Mouse (Mus musculus) MEL (cell line): ENCODE measurements at regions not wholly inside any gene's neighbourhood (a gene's known extent, or its start where the extent isn't known, plus 50 kb on each side); places are given as distances from the start of the nearest gene placed in this dataset.

Source experiments
- DNase-seq: peaks from one replicate; pipeline ENCODE4 v3.0.0; 2011; ENCODE audit warnings: low read depth, low spot score
- H3K27ac ChIP-seq: 2 replicates; pipeline ENCODE4 v1.5.1; 2012; ENCODE audit warnings: low read depth, mild to moderate bottlenecking, control low read depth, low read length, moderate library complexity; ENCODE audit not compliant: control insufficient read depth
- H3K27me3 ChIP-seq, 2 experiments: fragments of 150-350 bp in 1 of 2; sonication (generic) in 1 of 2; 2 replicates each; pipeline ENCODE4 v1.6.1; 2012; ENCODE audit warnings: low read length in 2 of 2, mild to moderate bottlenecking in 2 of 2, improper control_type of control experiment in 1 of 2, moderate library complexity in 1 of 2; ENCODE audit not compliant: insufficient read depth in 2 of 2, control insufficient read depth in 1 of 2
- H3K36me3 ChIP-seq, 2 experiments: 2 replicates each; pipeline ENCODE4 v1.6.1; 2012 to 2014; ENCODE audit warnings: low read length in 2 of 2, improper control_type of control experiment in 1 of 2, inconsistent platforms in 1 of 2, mild to moderate bottlenecking in 1 of 2; ENCODE audit not compliant: insufficient read depth in 2 of 2, control insufficient read depth in 1 of 2
- H3K4me1 ChIP-seq, 2 experiments: fragments of 150-350 bp in 1 of 2; sonication (generic) in 1 of 2; 2 replicates each; pipeline ENCODE4 v1.6.1; 2012; ENCODE audit warnings: low read length in 2 of 2, improper control_type of control experiment in 1 of 2, mild to moderate bottlenecking in 1 of 2; ENCODE audit not compliant: insufficient read depth in 2 of 2, control insufficient read depth in 1 of 2
- H3K4me3 ChIP-seq, 2 experiments: fragments of 150-350 bp in 1 of 2; sonication (generic) in 1 of 2; 2 replicates each; pipeline ENCODE4 v1.5.1; 2012; ENCODE audit warnings: low read depth in 2 of 2, low read length in 2 of 2, mild to moderate bottlenecking in 2 of 2, moderate library complexity in 2 of 2, control low read depth in 1 of 2, improper control_type of control experiment in 1 of 2; ENCODE audit not compliant: control insufficient read depth in 1 of 2, insufficient read depth in 1 of 2
- H3K79me2 ChIP-seq: 2 replicates; pipeline ENCODE4 v1.6.1; 2012; ENCODE audit warnings: mild to moderate bottlenecking, low read length, moderate library complexity; ENCODE audit not compliant: control insufficient read depth, poor library complexity, insufficient read depth
- H3K9ac ChIP-seq: 2 replicates; pipeline ENCODE4 v1.6.1; 2012; ENCODE audit warnings: low read depth, mild to moderate bottlenecking, control low read depth, low read length, moderate library complexity; ENCODE audit not compliant: control insufficient read depth, poor library complexity, severe bottlenecking
- H3K9me3 ChIP-seq: fragments of 150-350 bp; sonication (generic); replicated peaks from 2 replicates; pipeline ENCODE4 v1.6.1; 2012; ENCODE audit warnings: mild to moderate bottlenecking, low read length, improper control_type of control experiment, moderate library complexity; ENCODE audit not compliant: insufficient read depth
- BHLHE40 ChIP-seq: IDR thresholded peaks from 2 replicates; pipeline ENCODE4 v1.6.1; 2012; ENCODE audit warnings: low read depth, mild to moderate bottlenecking, inconsistent platforms, low read length, improper control_type of control experiment, borderline replicate concordance
- CHD2 ChIP-seq: IDR thresholded peaks from 2 replicates; pipeline ENCODE4 v1.6.1; 2011; ENCODE audit warnings: low read length, improper control_type of control experiment
- ELF1 ChIP-seq: IDR thresholded peaks from 2 replicates; pipeline ENCODE4 v1.6.1; 2014; ENCODE audit warnings: low read depth, mild to moderate bottlenecking, inconsistent platforms, low read length, improper control_type of control experiment, moderate library complexity
- EP300 ChIP-seq, 2 experiments: IDR thresholded peaks; 2 replicates each; pipeline ENCODE4 v1.6.1; 2011; ENCODE audit warnings: improper control_type of control experiment in 2 of 2, low read length in 2 of 2, low read depth in 1 of 2, mild to moderate bottlenecking in 1 of 2
- GATA1 ChIP-seq: IDR thresholded peaks from 2 replicates; pipeline ENCODE4 v1.6.1; 2011; ENCODE audit warnings: low read depth, low read length, improper control_type of control experiment
- HCFC1 ChIP-seq: IDR thresholded peaks from 2 replicates; pipeline ENCODE4 v1.6.1; 2012; ENCODE audit warnings: low read depth, mild to moderate bottlenecking, inconsistent platforms, low read length, improper control_type of control experiment, moderate library complexity
- JUND ChIP-seq: IDR thresholded peaks from 2 replicates; pipeline ENCODE4 v1.6.1; 2011; ENCODE audit warnings: low read depth, mild to moderate bottlenecking, improper control_type of control experiment, low read length
- KAT2A ChIP-seq: conservative IDR thresholded peaks from 2 replicates; pipeline ENCODE4 v1.6.1; 2012; ENCODE audit warnings: low read depth, low read length, improper control_type of control experiment, inconsistent platforms
- MAFK ChIP-seq: IDR thresholded peaks from 2 replicates; pipeline ENCODE4 v1.6.1; 2011; ENCODE audit warnings: low read depth, mild to moderate bottlenecking, low read length, improper control_type of control experiment, borderline replicate concordance
- MAX ChIP-seq: IDR thresholded peaks from 2 replicates; pipeline ENCODE4 v1.6.1; 2011; ENCODE audit warnings: low read length, improper control_type of control experiment
- MAZ ChIP-seq: IDR thresholded peaks from 2 replicates; pipeline ENCODE4 v1.6.1; 2012; ENCODE audit warnings: low read depth, mild to moderate bottlenecking, inconsistent platforms, low read length, improper control_type of control experiment
- MXI1 ChIP-seq: IDR thresholded peaks from 2 replicates; pipeline ENCODE4 v1.6.1; 2011; ENCODE audit warnings: mild to moderate bottlenecking, low read depth, low read length, improper control_type of control experiment
- MYB ChIP-seq: IDR thresholded peaks from 2 replicates; pipeline ENCODE4 v1.6.1; 2011; ENCODE audit warnings: mild to moderate bottlenecking, low read depth, low read length, improper control_type of control experiment
- NELFE ChIP-seq: IDR thresholded peaks from 2 replicates; pipeline ENCODE4 v1.6.1; 2011; ENCODE audit warnings: low read depth, low read length, improper control_type of control experiment
- POLR2AphosphoS2 ChIP-seq: IDR thresholded peaks from 2 replicates; pipeline ENCODE4 v1.6.1; 2011; ENCODE audit warnings: low read length, improper control_type of control experiment
- POLR2AphosphoS5 ChIP-seq: IDR thresholded peaks from 2 replicates; pipeline ENCODE4 v1.6.1; 2012; ENCODE audit warnings: low read depth, borderline replicate concordance, mild to moderate bottlenecking, inconsistent platforms, low read length, moderate library complexity, mixed read lengths
- RAD21 ChIP-seq: IDR thresholded peaks from 2 replicates; pipeline ENCODE4 v1.6.1; 2011; ENCODE audit warnings: mild to moderate bottlenecking, low read depth, low read length, improper control_type of control experiment
- SIN3A ChIP-seq: IDR thresholded peaks from 2 replicates; pipeline ENCODE4 v1.6.1; 2012; ENCODE audit warnings: low read length, improper control_type of control experiment, inconsistent platforms
- TAL1 ChIP-seq: IDR thresholded peaks from 2 replicates; pipeline ENCODE4 v1.6.1; 2012; ENCODE audit warnings: mild to moderate bottlenecking, inconsistent platforms, low read length, moderate library complexity, mixed read lengths
- TBP ChIP-seq: IDR thresholded peaks from 2 replicates; pipeline ENCODE4 v1.8.0; 2011; ENCODE audit warnings: low read depth, low read length, improper control_type of control experiment
- TCF12 ChIP-seq: IDR thresholded peaks from 2 replicates; pipeline ENCODE4 v1.6.1; 2014; ENCODE audit warnings: low read depth, mild to moderate bottlenecking, inconsistent platforms, low read length, improper control_type of control experiment, moderate library complexity
- UBTF ChIP-seq: IDR thresholded peaks from 2 replicates; pipeline ENCODE4 v1.6.1; 2012; ENCODE audit warnings: low read depth, mild to moderate bottlenecking, inconsistent platforms, low read length, improper control_type of control experiment, moderate library complexity, borderline replicate concordance; ENCODE audit not compliant: insufficient read depth
- USF1 ChIP-seq: IDR thresholded peaks from 2 replicates; pipeline ENCODE4 v1.6.1; 2014; ENCODE audit warnings: low read depth, mild to moderate bottlenecking, inconsistent platforms, low read length, improper control_type of control experiment, moderate library complexity
- USF2 ChIP-seq, 2 experiments: IDR thresholded peaks; 2 replicates each; pipeline ENCODE4 v1.6.1; 2011 to 2012; ENCODE audit warnings: improper control_type of control experiment in 2 of 2, low read length in 2 of 2, borderline replicate concordance in 1 of 2, inconsistent platforms in 1 of 2, low read depth in 1 of 2, mild to moderate bottlenecking in 1 of 2; ENCODE audit not compliant: insufficient read depth in 1 of 2
- ZKSCAN1 ChIP-seq: IDR thresholded peaks from 2 replicates; pipeline ENCODE4 v1.6.1; 2012; ENCODE audit warnings: low read depth, mild to moderate bottlenecking, inconsistent platforms, low read length, improper control_type of control experiment, moderate library complexity

DNA sequence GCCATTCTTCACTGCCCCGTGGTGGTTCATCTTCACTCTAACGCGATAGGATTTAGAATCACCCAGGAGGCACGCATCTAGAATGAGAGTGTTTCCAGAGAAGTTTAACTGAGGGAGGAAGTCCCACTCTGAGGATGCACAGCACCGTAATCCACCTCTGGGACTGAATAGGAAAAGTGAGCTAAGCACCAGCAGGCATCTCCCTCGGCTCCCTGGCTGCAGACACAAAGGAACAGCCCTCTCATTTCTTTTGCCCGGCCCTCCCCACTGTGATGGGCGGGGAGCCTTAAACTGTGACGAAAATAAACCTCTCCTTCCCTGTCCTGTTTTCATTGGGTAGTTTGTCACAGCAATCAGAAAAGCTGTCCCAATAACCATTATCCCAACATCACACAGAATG is 194.1 kb upstream of the Jmjd1c start:
- Histone ChIP-seq H3K27ac (no peak overlapping the region), H3K27me3 (no peaks in the 10 kb centered on the region; a peak in 1 of 4 replicates), H3K36me3 (no peaks in the 10 kb centered on the region), H3K9ac (no peak overlapping the region), H3K4me1 (no peaks in the 10 kb centered on the region), H3K79me2 (no peaks in the 10 kb centered on the region), H3K4me3 (no peak overlapping the region), H3K9me3 (no peaks in the 10 kb centered on the region)
- TF ChIP-seq ELF1 (no peak), NELFE (no peak)
- DNase-seq: no peak

DNA sequence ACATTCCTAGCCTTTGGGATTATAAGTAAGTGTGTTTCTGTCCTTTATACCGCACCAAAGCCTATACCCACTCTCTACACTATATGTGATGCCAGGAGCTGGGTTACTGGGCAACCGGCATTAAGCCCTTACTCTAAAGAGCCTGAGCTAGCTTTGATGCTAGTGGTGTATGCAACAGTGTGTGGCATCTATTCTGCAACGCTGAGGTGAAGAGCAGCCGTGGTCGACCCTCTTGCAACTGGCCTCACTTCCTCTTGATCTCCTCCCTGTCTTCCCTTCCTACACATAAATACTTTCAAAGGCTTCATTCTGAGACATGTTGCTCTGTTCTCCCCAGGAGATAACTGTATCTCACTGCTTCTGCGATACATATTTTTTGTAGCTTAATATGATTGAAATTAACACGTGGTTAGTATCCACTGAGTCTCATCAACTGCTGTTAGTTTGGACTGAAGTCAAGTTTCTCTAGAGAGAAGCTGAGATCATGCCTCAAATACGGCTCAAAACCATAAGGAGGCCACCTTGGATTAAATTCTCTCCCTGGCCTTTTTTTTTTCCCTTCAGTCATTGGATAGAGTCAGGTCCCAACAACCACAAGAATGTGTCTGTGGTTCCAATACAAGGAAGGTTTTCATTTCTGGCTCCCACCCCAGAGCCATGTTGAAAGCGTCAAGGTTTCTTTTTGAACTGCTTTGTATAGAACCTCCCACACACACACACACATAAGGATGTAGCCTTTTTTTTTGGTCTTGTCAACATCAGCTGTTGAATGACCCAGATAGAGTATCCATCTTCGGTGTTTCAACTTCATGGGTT is 191.2 kb upstream of the Jmjd1c start:
- no peaks in the 10 kb centered on the region for H3K79me2 ChIP-seq
- no peak overlapping the region for H3K4me3 ChIP-seq
- H3K36me3 ChIP-seq: peaks cover 0 to 10% of the 10 kb centered on the region in 2 experiments; a peak in 2 of 4 replicates
- no peak overlapping the region for H3K9ac ChIP-seq
- no peak for DNase-seq
- no peak for TF ChIP-seq JUND
- no peak for TF ChIP-seq POLR2AphosphoS2
- no peak for TF ChIP-seq MAFK
- TF ChIP-seq USF2 (IDR thresholded peaks at IDR 0.05; ENCODE audit: borderline replicate concordance in 1 of 2, insufficient read depth in 1 of 2, low read depth in 1 of 2, low read length in 2 of 2): no peak
- TF ChIP-seq BHLHE40: no peak
- no peak for TF ChIP-seq UBTF
- no peak for TF ChIP-seq POLR2AphosphoS5
- no peak for TF ChIP-seq MAX
- TF ChIP-seq MYB: no peak
- TF ChIP-seq USF1: no peak
- TF ChIP-seq NELFE: no peak
- TF ChIP-seq ZKSCAN1: no peak
- peaks cover 0 to 10% of the 10 kb centered on the region in 2 experiments; a peak in 1 of 4 replicates for H3K4me1 ChIP-seq
- H3K9me3 ChIP-seq: no peaks in the 10 kb centered on the region
- H3K27ac ChIP-seq: no peak overlapping the region
- H3K27me3 ChIP-seq: no peaks in the 10 kb centered on the region; a peak in 1 of 4 replicates

DNA sequence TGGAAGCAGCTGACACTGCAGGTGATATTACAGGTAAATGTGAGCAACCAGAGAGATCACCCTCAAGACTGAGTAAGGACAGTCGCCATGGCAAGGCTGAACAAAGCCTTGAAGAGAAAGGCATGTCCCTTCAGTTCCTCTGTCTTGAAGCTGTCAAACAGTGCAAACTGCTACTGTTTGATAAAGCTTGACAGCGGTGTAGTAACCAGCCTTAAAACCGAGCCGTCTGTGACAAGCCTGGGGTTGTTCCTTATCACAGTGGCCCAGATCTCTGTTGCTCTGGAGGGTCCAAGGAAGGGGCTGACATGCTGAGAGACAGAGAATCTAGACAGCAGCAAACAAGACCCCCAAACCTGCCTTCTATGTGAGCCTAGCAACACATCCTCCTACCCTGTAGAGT is 188.1 kb upstream of the Jmjd1c start:
- DNase-seq: peak; percentile 76
- H3K9ac ChIP-seq: no peak overlapping the region; the same call in 1 of the 2 replicates
- peak overlapping the region; percentile 5; the same call in 1 of the 2 replicates for H3K27ac ChIP-seq
- H3K27me3 ChIP-seq: no peaks in the 10 kb centered on the region
- H3K9me3 ChIP-seq: no peaks in the 10 kb centered on the region
- no peaks in the 10 kb centered on the region for H3K79me2 ChIP-seq
- H3K4me1 ChIP-seq: peaks cover 2 to 27% of the 10 kb centered on the region in 2 experiments; a peak in 3 of 4 replicates
- peaks cover 0 to 32% of the 10 kb centered on the region in 2 experiments; a peak in 2 of 4 replicates for H3K36me3 ChIP-seq
- no peak overlapping the region for H3K4me3 ChIP-seq
- no peak for TF ChIP-seq CHD2
- TF ChIP-seq MXI1: peak; percentile 38; the same call in 1 of the 2 replicates
- 0 out of 2 replicates have a peak, but pooled peaks have one; percentile 41 for TF ChIP-seq TBP
- no peak for TF ChIP-seq MAZ
- no peak for TF ChIP-seq UBTF
- no peak for TF ChIP-seq RAD21
- peak; percentile 73 for TF ChIP-seq GATA1
- no peak for TF ChIP-seq USF2 (IDR thresholded peaks at IDR 0.05; ENCODE audit: borderline replicate concordance in 1 of 2, insufficient read depth in 1 of 2, low read depth in 1 of 2, low read length in 2 of 2)
- peak; percentile 78 for TF ChIP-seq TCF12
- TF ChIP-seq TAL1: peak; percentile 84
- TF ChIP-seq EP300 (IDR thresholded peaks at IDR 0.05; ENCODE audit: low read depth in 1 of 2, low read length in 2 of 2): peak; percentile 73 to 81
- TF ChIP-seq KAT2A: no peak
- TF ChIP-seq HCFC1: no peak
- peak; percentile 39; the same call in 1 of the 2 replicates for TF ChIP-seq SIN3A
